Mouse (Mus musculus) forebrain, embryonic 12.5 days (tissue): ENCODE results near the gene Nes. TPM values are rescaled to one million over a fixed set of nuclear protein-coding genes. Genes with fewer than 3 reads are reported as not detected.

Experiments
- ATAC-seq: fragments of 200-750 bp; cut with Nextera tagmentation; 2 replicates; pipeline ENCODE4 v1.8.0; 2017; ENCODE audit warnings: moderate TSS enrichment; ENCODE audit not compliant: low FRiP score
- H3K27ac ChIP-seq: fragments of 300-500 bp; sonication (generic); 2 replicates; pipeline ENCODE4 v1.5.1; 2016; ENCODE audit warnings: mild to moderate bottlenecking
- H3K27me3 ChIP-seq: fragments of 300-500 bp; sonication (generic); 2 replicates; pipeline ENCODE4 v1.6.1; 2016; ENCODE audit warnings: mild to moderate bottlenecking
- H3K36me3 ChIP-seq: fragments of 300-500 bp; sonication (generic); replicated peaks from 2 replicates; pipeline ENCODE4 v1.6.1; 2016; ENCODE audit warnings: mild to moderate bottlenecking
- H3K4me1 ChIP-seq: fragments of 300-500 bp; sonication (generic); 2 replicates; pipeline ENCODE4 v1.6.1; 2016
- H3K4me2 ChIP-seq: fragments of 300-500 bp; sonication (generic); 2 replicates; pipeline ENCODE4 v1.6.1; 2016; ENCODE audit warnings: mild to moderate bottlenecking, moderate library complexity
- H3K4me3 ChIP-seq: fragments of 300-500 bp; sonication (generic); replicated peaks from 2 replicates; pipeline ENCODE4 v1.5.1; 2016; ENCODE audit warnings: mild to moderate bottlenecking
- H3K9ac ChIP-seq: fragments of 300-500 bp; sonication (generic); 2 replicates; pipeline ENCODE4 v1.6.1; 2016; ENCODE audit warnings: mild to moderate bottlenecking
- H3K9me3 ChIP-seq: fragments of 300-500 bp; sonication (generic); 2 replicates; pipeline ENCODE4 v1.6.1; 2016
- WGBS: fragments of 180-500 bp; shearing (Covaris S2); methylation state at CpG from one replicate; pipeline ENCODE4 v1.1.7; 2016; 5-methylcytosine and 5-hydroxymethylcytosine counted together
- polyA plus RNA-seq: library from polyadenylated mRNA; unstranded; fragments of >200 nt; fragmentation: Nextera tagmentation; extraction: Ambion mirVana; gene quantifications from 2 replicates; pipeline ENCODE4 v1.2.1, GENCODE M21; 2016

Nes gene
- polyA plus RNA-seq, 1 experiment from 2014 or later = 148 TPM

DNA sequence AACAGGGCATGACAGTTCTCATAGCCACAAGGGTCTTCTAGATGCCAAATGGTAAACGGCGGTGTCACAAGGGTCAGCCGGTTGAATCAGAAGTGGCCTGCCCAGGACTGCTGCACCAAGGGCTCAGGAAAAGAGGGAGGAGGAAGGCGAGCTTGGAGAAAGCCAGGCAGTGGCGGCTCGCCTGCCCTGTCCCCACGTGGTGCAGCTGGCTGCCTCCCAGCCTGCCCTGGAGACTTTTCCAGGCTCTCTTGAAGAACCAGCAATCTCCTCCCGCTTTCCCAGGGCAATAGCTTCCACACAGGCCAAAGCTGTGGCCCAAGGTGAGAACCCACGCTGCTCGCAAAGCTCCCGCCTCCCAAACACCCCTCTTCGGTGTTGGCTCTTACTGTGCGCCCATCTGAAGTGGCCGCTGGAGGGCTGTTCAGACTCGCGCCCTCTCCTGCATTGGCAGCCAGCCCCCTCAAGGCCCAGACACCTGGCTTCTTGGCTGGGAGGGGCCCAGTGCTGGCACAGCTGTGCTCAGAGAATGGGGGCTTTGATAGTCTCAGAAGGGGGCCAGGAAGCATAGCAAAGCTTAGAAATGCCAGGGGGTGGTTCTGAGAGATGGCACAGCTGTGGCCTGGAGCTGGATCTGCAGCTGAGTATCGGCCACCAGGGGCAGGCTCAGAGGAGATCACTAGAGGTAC, 31.6 kb downstream of the Nes start:
- no peak for ATAC-seq
- Histone ChIP-seq H3K9ac (no peak overlapping the region), H3K4me1 (peaks cover 32% of the 10 kb centered on the region), H3K9me3 (peaks cover 5% of the 10 kb centered on the region; the same call in 1 of the 2 replicates), H3K4me2 (peak overlapping the region; percentile 25; the same call in 1 of the 2 replicates), H3K27ac (no peak overlapping the region), H3K4me3 (0 out of 2 replicates have a peak overlapping the region, but pooled peaks have one; percentile 1), H3K36me3 (no peaks in the 10 kb centered on the region), H3K27me3 (peaks cover 79% of the 10 kb centered on the region)
- WGBS = 2% methylated on average over 17 of the region's 17 CpGs

DNA sequence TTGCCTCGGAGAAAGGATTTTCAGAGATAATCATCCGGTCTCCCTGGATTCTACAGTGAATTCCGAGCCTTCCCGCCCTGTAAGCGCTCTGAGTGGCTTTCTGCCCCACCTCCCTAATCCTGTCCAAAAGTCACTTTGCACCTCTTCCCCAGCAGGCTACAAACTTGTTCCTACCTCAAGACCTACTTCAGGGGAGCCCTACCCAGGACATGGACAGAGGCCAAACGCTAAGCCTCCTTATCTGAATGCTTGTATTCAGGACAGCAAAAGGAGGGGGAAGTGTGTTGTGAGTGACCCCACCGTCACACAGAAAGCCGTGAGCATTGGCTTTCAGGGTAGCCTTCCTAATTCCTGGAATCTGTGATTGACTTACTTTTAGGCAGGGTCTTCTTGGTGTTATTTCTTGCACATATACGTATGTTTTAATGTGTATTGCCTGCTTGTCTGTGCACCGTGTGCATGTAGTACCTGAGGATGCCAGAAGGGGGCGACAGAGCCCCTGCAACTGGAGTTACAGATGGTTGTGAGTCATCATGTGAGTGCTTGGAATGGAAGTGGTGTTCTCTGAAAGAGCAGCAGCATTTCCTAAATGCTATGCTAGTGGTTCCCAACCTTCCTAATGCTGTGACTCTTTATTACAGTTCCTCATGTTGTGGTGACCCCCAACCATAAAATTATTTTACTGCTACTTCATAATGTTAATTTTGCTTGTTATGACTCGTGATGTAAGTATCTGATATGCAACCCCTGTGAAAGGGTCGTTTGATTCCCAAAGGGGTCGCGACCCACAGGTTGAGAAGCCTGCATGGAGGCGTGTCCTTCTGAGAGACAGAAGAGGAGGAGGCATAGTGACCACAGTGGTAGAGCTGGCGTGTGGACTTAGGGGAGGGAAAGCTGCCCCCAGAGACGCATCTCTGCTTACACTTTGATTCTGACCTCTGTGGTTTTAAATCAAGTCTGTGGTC, 35.2 kb downstream of the Nes start:
- H3K4me1 ChIP-seq = peaks cover 8% of the 10 kb centered on the region
- 79% methylated on average over 18 of the region's 18 CpGs for WGBS
- H3K36me3 ChIP-seq = no peaks in the 10 kb centered on the region

DNA sequence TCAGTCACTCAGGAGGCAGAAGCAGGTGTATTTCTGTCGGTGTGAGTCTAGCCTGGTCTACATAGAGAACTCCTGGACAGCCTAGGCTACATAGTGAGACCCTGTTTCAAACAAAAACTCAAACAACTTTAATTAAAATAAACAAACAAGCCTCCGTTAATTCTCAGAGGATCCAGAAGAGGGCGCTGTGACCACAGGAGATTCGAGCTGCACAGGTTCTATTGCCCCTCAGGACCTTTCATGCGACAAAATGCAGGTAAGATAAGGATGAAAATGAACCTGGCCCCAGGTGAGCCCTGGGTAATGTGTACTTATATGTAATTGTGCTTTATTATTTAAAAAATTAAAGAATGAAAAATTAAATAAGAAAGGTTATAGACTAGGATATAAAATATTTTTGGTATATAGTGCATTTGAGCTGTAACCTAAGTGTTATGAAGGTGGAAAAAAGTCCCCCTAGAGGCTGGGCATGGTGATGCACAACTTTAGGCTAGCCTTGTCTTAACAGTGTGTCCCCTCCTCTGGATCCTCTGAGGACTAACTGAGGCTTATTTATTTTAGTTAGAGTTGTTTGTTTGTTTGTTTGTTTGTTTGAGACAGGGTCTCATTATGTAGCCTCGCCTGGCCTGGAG, 39.9 kb downstream of the Nes start:
- Histone ChIP-seq H3K4me2 (no peak overlapping the region), H3K9me3 (peaks cover 5% of the 10 kb centered on the region; the same call in 1 of the 2 replicates), H3K4me3 (no peak overlapping the region), H3K27me3 (peaks cover 20% of the 10 kb centered on the region; the same call in 1 of the 2 replicates), H3K27ac (no peak overlapping the region), H3K4me1 (no peaks in the 10 kb centered on the region), H3K9ac (no peak overlapping the region), H3K36me3 (no peaks in the 10 kb centered on the region)
- ATAC-seq = no peak
- WGBS = 11% methylated on average over 6 of the region's 6 CpGs

More for the DNA sequence above, 35.2 kb downstream of the Nes start:
- no peak for ATAC-seq
- H3K9me3 ChIP-seq = peaks cover 5% of the 10 kb centered on the region; the same call in 1 of the 2 replicates
- no peak overlapping the region for H3K4me2 ChIP-seq
- peaks cover 51% of the 10 kb centered on the region for H3K27me3 ChIP-seq
- H3K4me3 ChIP-seq = no peak overlapping the region
- H3K9ac ChIP-seq = no peak overlapping the region
- H3K27ac ChIP-seq = no peak overlapping the region

DNA sequence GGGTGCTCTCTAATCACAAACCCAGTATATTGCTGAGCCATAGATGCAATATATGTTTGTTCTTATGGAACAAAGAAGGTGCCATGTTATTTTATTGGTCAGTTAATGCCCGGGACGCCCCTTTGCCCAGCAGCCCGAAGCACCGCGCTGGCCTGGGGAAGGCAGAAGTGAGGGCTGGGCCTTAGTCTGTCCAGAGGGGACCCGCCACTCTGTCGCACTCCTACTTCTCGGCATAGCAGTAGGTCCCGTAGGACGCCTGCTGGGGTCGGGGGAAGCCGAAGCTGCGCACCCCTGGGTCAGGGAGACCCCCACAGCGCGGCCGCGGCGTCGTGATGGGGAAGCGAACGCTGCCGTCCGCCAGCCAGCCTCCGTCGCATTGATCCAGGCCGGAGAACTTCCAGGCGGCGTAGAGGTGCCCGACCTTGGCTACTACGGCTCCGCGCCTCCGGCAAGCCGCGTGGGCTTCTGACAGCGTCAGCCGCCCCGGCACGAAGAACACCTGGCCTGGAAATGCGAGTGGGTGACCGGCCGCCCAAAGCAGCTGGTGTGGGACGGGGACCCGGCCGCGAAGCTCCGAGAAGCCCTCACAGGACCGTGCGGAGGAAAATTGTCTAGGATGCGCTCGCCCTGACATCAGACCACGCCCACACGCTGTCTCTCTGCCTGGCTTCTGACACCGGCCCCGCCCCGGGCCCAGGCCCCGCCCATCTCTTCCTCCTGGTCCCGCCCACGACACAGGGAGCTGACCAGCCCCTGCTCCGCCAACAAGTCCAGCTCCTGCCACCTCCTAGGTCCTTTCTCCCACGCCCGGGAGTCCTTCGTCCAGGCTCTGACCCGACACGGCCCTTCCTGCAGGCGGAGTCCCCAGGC, 51.7 kb downstream of the Nes start:
- Histone ChIP-seq H3K4me2 (peak overlapping the region; percentile 96), H3K4me3 (peak overlapping the region; percentile 45), H3K9ac (peak overlapping the region; percentile 54), H3K9me3 (no peaks in the 10 kb centered on the region), H3K36me3 (no peaks in the 10 kb centered on the region), H3K27ac (no peak overlapping the region), H3K4me1 (peaks cover 21% of the 10 kb centered on the region), H3K27me3 (peaks cover 84% of the 10 kb centered on the region)
- under 1% methylated on average over 66 of the region's 66 CpGs for WGBS
- peak; percentile 92 for ATAC-seq

DNA sequence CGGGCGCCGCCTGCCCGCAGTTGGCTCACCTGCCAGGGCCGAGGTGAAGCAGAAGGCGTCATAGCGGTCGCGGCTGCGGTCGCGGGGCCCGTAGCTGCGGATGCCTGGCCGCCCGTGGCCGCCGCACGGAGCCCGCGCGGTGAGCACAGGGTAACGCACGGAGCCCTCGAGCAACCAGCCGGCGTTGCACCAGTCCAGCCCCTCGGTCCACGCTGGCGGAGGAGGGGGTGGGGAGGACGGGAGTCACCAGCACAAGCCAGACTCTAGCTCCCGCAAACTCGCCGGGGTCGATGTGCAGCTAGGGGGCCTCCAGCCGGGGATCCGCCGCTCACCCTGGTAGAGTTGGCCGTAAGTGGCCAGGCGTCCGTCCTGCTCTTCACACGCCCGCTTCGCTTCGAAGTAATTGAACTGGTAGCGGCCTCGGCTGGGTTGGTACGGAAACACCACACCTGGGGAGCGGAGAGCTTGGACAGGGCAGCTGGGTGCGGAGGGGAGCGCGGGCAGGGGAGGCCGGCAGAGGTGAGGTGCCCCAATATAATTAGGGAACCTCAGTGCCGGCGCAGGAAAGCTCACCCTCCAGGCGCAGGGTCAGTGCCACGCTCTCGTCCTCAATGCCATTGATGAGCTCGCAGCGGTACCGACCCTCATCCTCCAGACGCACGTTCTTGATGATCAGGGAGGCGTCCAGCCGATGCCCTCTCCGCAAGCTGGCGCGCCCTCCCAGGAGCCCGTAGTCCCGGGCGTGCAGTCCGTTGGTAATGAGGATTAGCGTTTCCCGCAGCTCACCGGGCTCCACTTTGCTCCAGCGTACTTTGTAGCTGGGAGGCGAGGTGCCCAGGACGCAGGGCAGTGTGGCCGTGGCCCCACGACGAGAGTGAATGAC, 52.6 kb downstream of the Nes start:
- peak overlapping the region; percentile 45 for H3K4me3 ChIP-seq
- ATAC-seq = peak; percentile 75
- peaks cover 81% of the 10 kb centered on the region for H3K27me3 ChIP-seq
- H3K9ac ChIP-seq = peak overlapping the region; percentile 54
- peaks cover 6% of the 10 kb centered on the region; the same call in 1 of the 2 replicates for H3K9me3 ChIP-seq
- H3K36me3 ChIP-seq = no peaks in the 10 kb centered on the region
- WGBS = 1% methylated on average over 81 of the region's 81 CpGs
- H3K4me2 ChIP-seq = peak overlapping the region; percentile 96
- peaks cover 21% of the 10 kb centered on the region for H3K4me1 ChIP-seq
- no peak overlapping the region for H3K27ac ChIP-seq

DNA sequence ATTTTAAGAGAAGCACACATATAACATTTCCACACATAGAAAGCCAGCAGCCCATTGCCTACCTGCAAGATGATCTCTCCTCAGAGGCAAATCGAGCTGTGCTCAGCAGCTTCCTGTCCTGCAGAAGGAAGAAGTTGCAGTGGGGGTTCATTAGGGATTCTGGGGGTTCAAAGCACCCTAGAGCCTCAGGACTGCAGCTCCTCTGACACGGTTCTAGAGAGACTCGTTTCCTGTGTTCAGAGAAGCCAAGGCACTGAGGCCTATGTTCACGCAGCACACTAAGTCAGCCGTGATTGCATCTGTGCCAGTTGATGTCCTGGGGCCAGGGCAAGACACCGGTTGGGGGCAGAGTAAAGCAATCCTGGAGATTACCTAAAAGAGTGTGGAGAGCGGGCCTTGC, 55.9 kb downstream of the Nes start:
- Histone ChIP-seq H3K27me3 (peaks cover 79% of the 10 kb centered on the region), H3K4me2 (no peak overlapping the region), H3K9ac (no peak overlapping the region), H3K27ac (no peak overlapping the region), H3K4me3 (no peak overlapping the region), H3K9me3 (peaks cover 6% of the 10 kb centered on the region; the same call in 1 of the 2 replicates), H3K4me1 (peaks cover 21% of the 10 kb centered on the region), H3K36me3 (no peaks in the 10 kb centered on the region)
- no peak for ATAC-seq
- WGBS = 61% methylated on average over 7 of the region's 7 CpGs

DNA sequence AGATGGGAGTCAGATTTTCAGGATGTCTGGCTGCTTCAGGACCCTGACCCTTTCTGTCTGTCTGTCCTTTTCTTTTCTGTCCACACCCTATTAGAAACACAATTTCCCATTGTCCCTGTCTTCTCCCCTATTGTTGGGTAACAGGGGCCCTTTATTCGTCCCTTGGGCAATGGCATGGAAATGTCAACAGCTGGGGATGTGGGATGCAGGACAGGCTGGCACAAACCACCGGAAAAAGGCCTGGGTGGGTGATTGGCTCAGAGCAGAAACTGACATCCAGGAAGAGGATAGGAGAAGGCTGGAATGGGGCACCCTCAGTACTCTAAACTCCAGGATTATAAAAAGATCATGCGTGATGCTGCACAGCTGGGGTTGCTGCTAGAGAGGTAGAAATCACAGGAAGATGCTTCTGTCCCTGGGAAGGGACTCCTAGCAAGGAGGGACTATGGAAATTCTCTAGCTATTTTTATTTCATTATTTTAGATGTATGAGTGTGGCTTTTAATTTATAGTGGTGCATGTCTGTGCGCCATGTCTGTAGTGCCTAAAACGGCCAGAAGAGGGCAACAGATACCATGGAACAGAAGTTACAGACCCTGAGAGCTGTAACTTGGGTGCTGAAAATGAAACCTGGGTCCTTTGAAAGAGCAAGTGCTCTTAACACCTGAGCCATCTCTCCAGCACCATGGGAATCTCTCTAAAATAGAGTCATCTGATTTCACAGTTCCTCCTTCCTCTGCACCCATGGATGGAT, 56.7 kb downstream of the Nes start, which contains the start of gene Hapln2:
Gene Hapln2 (minus strand): TSS at position 150 of the 753 bp plus-strand sequence.
- H3K27ac ChIP-seq = no peak within 1 kb of the TSS
- H3K4me1 ChIP-seq = peaks cover 16% of the 10 kb centered on the region
- H3K27me3 ChIP-seq = peaks cover 79% of the 10 kb centered on the region
- no peak for ATAC-seq
- 55% methylated on average over 5 of the region's 5 CpGs for WGBS
- H3K4me2 ChIP-seq = no peak within 1 kb of the TSS
- H3K9ac ChIP-seq = no peak within 1 kb of the TSS
- peaks cover 6% of the 10 kb centered on the region; the same call in 1 of the 2 replicates for H3K9me3 ChIP-seq
- no peaks in the 10 kb centered on the region for H3K36me3 ChIP-seq
- no peak within 1 kb of the TSS for H3K4me3 ChIP-seq

Other genes with a start within 250 kb of the Nes start
- 0.26 and 0.37 TPM in 2 replicates for gene Lrrc71, start 222.5 kb upstream of the Nes start, polyA plus RNA-seq
- 1.1 and 1.4 TPM in 2 replicates for gene Ntrk1, start 175.9 kb upstream of the Nes start, polyA plus RNA-seq
- gene Insrr, start 174.1 kb upstream of the Nes start, polyA plus RNA-seq = 0.65 and 1.0 TPM in 2 replicates
- 5.7 and 6.8 TPM in 2 replicates for gene Pear1, start 146.8 kb upstream of the Nes start, polyA plus RNA-seq
- gene Sh2d2a, start 124.3 kb upstream of the Nes start, polyA plus RNA-seq = not detected in 2 replicates
- gene Prcc, start 85.5 kb upstream of the Nes start, polyA plus RNA-seq = 15.8 and 15.9 TPM in 2 replicates
- gene Hdgf, start 64.8 kb upstream of the Nes start, polyA plus RNA-seq = 251 and 295 TPM in 2 replicates
- gene Mrpl24, start 51.6 kb upstream of the Nes start, polyA plus RNA-seq = 75.8 and 86.1 TPM in 2 replicates
- gene Isg20l2, start 40.8 kb upstream of the Nes start, polyA plus RNA-seq = 80.5 and 88.2 TPM in 2 replicates
- gene Rrnad1, start 40.4 kb upstream of the Nes start, polyA plus RNA-seq = 20.5 and 23.7 TPM in 2 replicates
- gene Crabp2, start 22.4 kb upstream of the Nes start, polyA plus RNA-seq = 246 TPM in 2 replicates
- gene Bcan, start 29.2 kb downstream of the Nes start, polyA plus RNA-seq = 1.7 and 3.6 TPM in 2 replicates
- not detected in 2 replicates for gene Hapln2, start 56.5 kb downstream of the Nes start, polyA plus RNA-seq
- 31.4 and 32.0 TPM in 2 replicates for gene Gpatch4, start 72.0 kb downstream of the Nes start, polyA plus RNA-seq
- gene Naxe, start 87.4 kb downstream of the Nes start, polyA plus RNA-seq = 121 and 132 TPM in 2 replicates
- gene Ttc24, start 107.2 kb downstream of the Nes start, polyA plus RNA-seq = 0.08 and 0.14 TPM in 2 replicates
- 24.9 and 27.3 TPM in 2 replicates for gene Iqgap3, start 110.9 kb downstream of the Nes start, polyA plus RNA-seq
- 17.7 and 20.3 TPM in 2 replicates for gene Mef2d, start 171.3 kb downstream of the Nes start, polyA plus RNA-seq